Mouse (Mus musculus) cerebellum, adult 2 months (tissue): Measurements from ENCODE around the gene Arhgef2. TPM values are rescaled to one million over a fixed set of nuclear protein-coding genes. Genes with fewer than 3 reads are reported as not detected.

Experiments
- DNase-seq, 2 experiments: peaks; one replicate each; pipeline ENCODE4 v3.0.0; 2021
- H3K27ac ChIP-seq: fragments of 200-500 bp; 2 replicates; pipeline ENCODE4 v1.5.1; 2012; ENCODE audit warnings: low read length, control low read depth, inconsistent platforms; ENCODE audit not compliant: insufficient read depth
- H3K27me3 ChIP-seq: fragments of 200-500 bp; 2 replicates; pipeline ENCODE4 v1.6.1; 2012; ENCODE audit warnings: inconsistent platforms, mild to moderate bottlenecking, low read length, moderate library complexity; ENCODE audit not compliant: control insufficient read depth, insufficient read depth
- H3K4me1 ChIP-seq: fragments of 200-500 bp; 2 replicates; pipeline ENCODE4 v1.6.1; 2011; ENCODE audit warnings: low read length; ENCODE audit not compliant: control insufficient read depth, insufficient read depth
- H3K4me3 ChIP-seq: fragments of 200-500 bp; replicated peaks from 2 replicates; pipeline ENCODE3; 2011; ENCODE audit warnings: mild to moderate bottlenecking, low read depth, low read length, control low read depth; ENCODE audit not compliant: insufficient read depth
- CTCF ChIP-seq: fragments of 200-500 bp; IDR thresholded peaks from 2 replicates; pipeline ENCODE4 v1.5.1; 2011; ENCODE audit warnings: low read depth, mild to moderate bottlenecking, control low read depth, low read length, moderate library complexity, borderline replicate concordance; ENCODE audit not compliant: insufficient read depth
- POLR2A ChIP-seq: fragments of 200-500 bp; IDR thresholded peaks from 2 replicates; pipeline ENCODE4 v1.6.1; 2011; ENCODE audit warnings: low read length, control low read depth, borderline replicate concordance; ENCODE audit not compliant: insufficient read depth
- WGBS: fragments of 180-500 bp; shearing (Covaris S2); methylation state at CpG from one replicate; pipeline ENCODE4 v1.1.7; 2018; 5-methylcytosine and 5-hydroxymethylcytosine counted together
- polyA plus RNA-seq: library from polyadenylated mRNA; depleted of rRNA; stranded (reverse); fragments of >200 nt; gene quantifications from 2 replicates; pipeline ENCODE4 v1.2.3, GENCODE M21; 2012

Gene Arhgef2
- polyA plus RNA-seq, 1 experiment, result 129 TPM

GRCm38 (mm10) chr3:88653516-88654370, 48.0 kb downstream of the Arhgef2 start:
- WGBS, result 77% methylated on average over 6 of the region's 6 CpGs
- H3K4me1 ChIP-seq, result no peaks in the 10 kb centered on the region
- no peak for TF ChIP-seq POLR2A
- TF ChIP-seq CTCF, result no peak
- DNase-seq, result no peak
- H3K27ac ChIP-seq, result no peak overlapping the region
- no peak overlapping the region for H3K4me3 ChIP-seq
- H3K27me3 ChIP-seq, result no peaks in the 10 kb centered on the region

GRCm38 (mm10) chr3:88654621-88655020, 48.9 kb downstream of the Arhgef2 start:
- H3K27ac ChIP-seq, result no peak overlapping the region
- no peak for DNase-seq

DNA sequence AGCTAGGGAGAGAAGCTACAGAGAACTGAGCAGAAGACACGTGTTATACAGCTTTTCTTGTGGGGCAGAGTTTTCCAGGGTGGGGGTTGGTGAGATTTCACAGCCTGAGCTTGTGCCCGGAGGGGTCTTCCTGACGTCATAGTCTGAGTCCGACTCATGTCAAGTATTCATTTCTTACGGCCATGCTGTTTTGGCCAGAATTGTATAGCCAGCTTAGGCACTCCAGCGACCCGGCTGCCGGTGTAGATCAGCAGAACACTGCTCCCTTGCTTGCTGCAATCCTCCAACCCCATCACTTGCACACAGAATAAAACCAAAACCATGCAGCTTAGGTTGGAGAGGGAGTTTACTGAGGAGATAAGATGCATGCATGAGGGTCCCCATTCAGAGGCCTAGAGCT, 49.9 kb downstream of the Arhgef2 start:
- TF ChIP-seq CTCF (no peak), POLR2A (no peak)
- no peaks in the 10 kb centered on the region for H3K27me3 ChIP-seq
- WGBS, result 72% methylated on average over 8 of the region's 8 CpGs
- H3K4me3 ChIP-seq, result no peak overlapping the region
- H3K4me1 ChIP-seq, result no peaks in the 10 kb centered on the region
- H3K27ac ChIP-seq, result no peak overlapping the region
- DNase-seq, result no peak

More at GRCm38 (mm10) chr3:88654621-88655020, 48.9 kb downstream of the Arhgef2 start:
- no peaks in the 10 kb centered on the region for H3K27me3 ChIP-seq
- TF ChIP-seq POLR2A (no peak), CTCF (no peak)
- 70% methylated on average over 4 of the region's 4 CpGs for WGBS
- H3K4me1 ChIP-seq, result no peaks in the 10 kb centered on the region
- no peak overlapping the region for H3K4me3 ChIP-seq

GRCm38 (mm10) chr3:88658441-88659127, 52.8 kb downstream of the Arhgef2 start:
- no peaks in the 10 kb centered on the region for H3K27me3 ChIP-seq
- TF ChIP-seq POLR2A (no peak), CTCF (no peak)
- no peak for DNase-seq
- WGBS, result 79% methylated on average over 5 of the region's 5 CpGs
- no peak overlapping the region for H3K4me3 ChIP-seq
- H3K27ac ChIP-seq, result no peak overlapping the region
- H3K4me1 ChIP-seq, result no peaks in the 10 kb centered on the region

GRCm38 (mm10) chr3:88659798-88660197, 54.0 kb downstream of the Arhgef2 start:
- no peak for DNase-seq
- H3K27me3 ChIP-seq, result no peaks in the 10 kb centered on the region
- H3K4me3 ChIP-seq, result no peak overlapping the region
- no peaks in the 10 kb centered on the region for H3K4me1 ChIP-seq
- 36% methylated on average over 6 of the region's 6 CpGs for WGBS
- TF ChIP-seq CTCF (no peak), POLR2A (no peak)
- no peak overlapping the region for H3K27ac ChIP-seq

GRCm38 (mm10) chr3:88664095-88664494, 58.3 kb downstream of the Arhgef2 start:
- WGBS, result 83% methylated on average over 4 of the region's 4 CpGs
- H3K4me3 ChIP-seq, result no peak overlapping the region
- no peaks in the 10 kb centered on the region for H3K4me1 ChIP-seq
- no peaks in the 10 kb centered on the region for H3K27me3 ChIP-seq
- no peak for DNase-seq
- no peak overlapping the region for H3K27ac ChIP-seq
- no peak for TF ChIP-seq POLR2A
- no peak for TF ChIP-seq CTCF

- Histone ChIP-seq H3K4me1 (no peaks in the 10 kb centered on the region), H3K27ac (no peak overlapping the region), H3K27me3 (no peaks in the 10 kb centered on the region), H3K4me3 (peak overlapping the region; percentile 49)
- TF ChIP-seq POLR2A (no peak), CTCF (peak; percentile 74; the same call in 1 of the 2 replicates)
- DNase-seq, result peak; percentile 79 to 80
- 2% methylated on average over 11 of the region's 11 CpGs for WGBS
Measured at GRCm38 (mm10) chr3:88677399-88677798, 71.6 kb downstream of the Arhgef2 start.
